Mouse (Mus musculus) megakaryocyte, embryonic 14.5 days (primary cell): ENCODE measurements around the gene Psmd2. TPM values are rescaled to one million over a fixed set of nuclear protein-coding genes. Genes with fewer than 3 reads are reported as not detected.
"Not testable (repeated sequence)": the region's sequence is repeated elsewhere in the genome, so short reads cannot be mapped to it uniquely, and the experiment has no call there.

ENCODE experiments used
- H3K27me3 ChIP-seq: replicated peaks from 2 replicates; pipeline ENCODE3; 2012; ENCODE audit warnings: inconsistent platforms
- H3K36me3 ChIP-seq: replicated peaks from 2 replicates; pipeline ENCODE3; 2012; ENCODE audit warnings: low read length, inconsistent platforms, mixed read lengths
- H3K4me1 ChIP-seq: 2 replicates; pipeline ENCODE4 v1.6.1; 2012; ENCODE audit warnings: inconsistent platforms
- H3K4me3 ChIP-seq: replicated peaks from 2 replicates; pipeline ENCODE3; 2012; ENCODE audit warnings: moderate library complexity, mild to moderate bottlenecking, inconsistent platforms
- H3K9me3 ChIP-seq: 2 replicates; pipeline ENCODE4 v1.6.1; 2012; ENCODE audit warnings: inconsistent platforms
- FLI1 ChIP-seq: IDR thresholded peaks from 2 replicates; pipeline ENCODE4 v1.6.1; 2012; ENCODE audit warnings: low read length, inconsistent platforms, mixed read lengths
- GATA1 ChIP-seq: IDR thresholded peaks from 3 replicates; pipeline ENCODE4 v1.6.1; 2012; ENCODE audit warnings: mixed read lengths, low read length, inconsistent platforms, borderline replicate concordance
- polyA plus RNA-seq: library from polyadenylated mRNA; stranded (reverse); fragments of >175 nt; gene quantifications from 2 replicates; pipeline ENCODE4 v1.2.3, GENCODE M21; 2012; ENCODE audit warnings: low replicate concordance; ENCODE audit not compliant: insufficient read depth

The Psmd2 gene
- polyA plus RNA-seq, 1 experiment = 128 TPM

DNA sequence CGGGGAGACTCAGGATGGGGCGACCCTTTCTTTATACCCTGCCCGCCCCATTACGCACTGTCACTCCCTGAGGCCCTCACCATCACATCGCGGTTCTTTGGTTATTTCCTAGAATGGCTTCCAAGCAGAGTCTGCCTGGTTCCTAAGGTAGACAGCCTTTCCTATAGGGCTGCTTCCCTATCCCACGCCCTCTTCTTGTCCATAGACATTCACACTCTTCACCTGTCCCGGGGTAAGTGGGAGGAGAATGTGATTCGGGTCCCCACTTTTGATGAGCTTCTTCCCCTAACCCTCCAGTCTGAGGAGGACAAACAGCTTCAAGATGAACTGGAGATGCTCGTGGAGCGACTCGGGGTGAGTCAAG lies 477 bp downstream of the Psmd2 start:
- Histone ChIP-seq H3K27me3 (peaks cover 10% of the 10 kb centered on the region), H3K4me3 (peak overlapping the region; percentile 97), H3K9me3 (no peaks in the 10 kb centered on the region), H3K4me1 (peaks cover 20% of the 10 kb centered on the region), H3K36me3 (peaks cover 40% of the 10 kb centered on the region)
- no peak for TF ChIP-seq FLI1
- TF ChIP-seq GATA1 = no peak

DNA sequence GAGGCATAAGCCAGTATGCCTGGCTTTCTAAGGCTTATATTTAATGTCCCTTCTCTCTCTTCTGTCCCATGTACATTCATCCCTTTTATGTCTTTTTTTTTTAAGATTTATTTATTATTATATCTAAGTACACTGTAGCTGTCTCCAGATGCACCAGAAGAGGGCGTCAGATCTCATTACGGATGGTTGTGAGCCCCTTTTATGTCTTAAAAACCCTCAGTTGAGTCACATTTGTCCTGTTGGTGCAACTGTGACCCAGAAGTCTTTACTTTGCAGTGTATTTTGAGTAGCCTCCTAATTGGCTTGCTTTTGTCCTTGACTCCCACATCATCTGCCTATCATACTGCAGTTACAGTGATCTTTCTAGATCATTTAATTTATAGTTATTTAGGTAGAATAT lies 1.9 kb downstream of the Psmd2 start:
- Histone ChIP-seq H3K4me1 (peaks cover 20% of the 10 kb centered on the region), H3K36me3 (peaks cover 54% of the 10 kb centered on the region), H3K9me3 (no peaks in the 10 kb centered on the region), H3K27me3 (peaks cover under 1% of the 10 kb centered on the region), H3K4me3 (no peak overlapping the region)
- TF ChIP-seq FLI1 = no peak
- TF ChIP-seq GATA1 = no peak

DNA sequence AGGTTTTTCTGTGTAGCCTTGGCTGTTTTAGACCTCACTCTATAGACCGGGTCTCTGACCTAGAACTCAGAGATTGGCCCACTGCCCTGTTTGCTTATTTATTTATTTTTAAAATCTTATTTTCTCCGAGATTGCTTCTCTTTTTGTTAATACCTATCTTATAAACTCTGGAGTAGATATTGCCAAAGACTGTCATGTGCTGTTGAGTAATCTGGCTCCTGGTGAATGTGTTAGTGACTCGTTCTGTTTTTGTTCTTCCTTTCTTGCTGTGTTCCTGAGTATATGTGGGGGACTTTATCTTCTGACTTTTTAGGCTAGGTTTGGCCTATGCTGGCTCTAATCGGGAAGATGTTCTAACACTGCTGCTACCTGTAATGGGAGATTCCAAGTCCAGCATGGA lies 6.2 kb downstream of the Psmd2 start:
- TF ChIP-seq GATA1 (no peak), FLI1 (no peak)

DNA sequence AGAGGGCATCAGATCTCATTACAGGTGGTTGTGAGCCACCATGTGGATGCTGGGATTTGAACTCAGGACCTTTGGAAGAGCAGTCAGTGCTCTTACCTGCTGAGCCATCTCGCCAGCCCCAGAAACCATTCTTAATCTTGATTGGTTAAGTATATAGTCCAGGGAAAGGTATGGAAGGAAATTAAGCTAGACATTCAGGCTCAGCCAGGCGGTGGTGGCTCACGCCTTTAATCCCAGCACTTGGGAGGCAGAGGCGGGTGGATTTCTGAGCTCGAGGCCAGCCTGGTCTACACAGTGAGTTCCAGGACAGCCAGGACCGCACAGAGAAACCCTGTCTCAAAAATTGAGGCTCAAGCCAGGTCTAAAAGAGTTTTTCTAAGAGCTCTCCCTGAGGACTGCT lies 16.6 kb downstream of the Psmd2 start, which contains the start of gene Eif4g1:
Eif4g1 (plus strand) TSS at position 301 of the 400 bp plus-strand sequence.
- not testable (repeated sequence) for H3K9me3 ChIP-seq, H3K4me3 ChIP-seq, H3K27me3 ChIP-seq

More for the DNA sequence above, 6.2 kb downstream of the Psmd2 start:
- Histone ChIP-seq H3K4me3 (no peak overlapping the region), H3K36me3 (peaks cover 96% of the 10 kb centered on the region), H3K27me3 (no peaks in the 10 kb centered on the region), H3K4me1 (peaks cover 7% of the 10 kb centered on the region), H3K9me3 (no peaks in the 10 kb centered on the region)

DNA sequence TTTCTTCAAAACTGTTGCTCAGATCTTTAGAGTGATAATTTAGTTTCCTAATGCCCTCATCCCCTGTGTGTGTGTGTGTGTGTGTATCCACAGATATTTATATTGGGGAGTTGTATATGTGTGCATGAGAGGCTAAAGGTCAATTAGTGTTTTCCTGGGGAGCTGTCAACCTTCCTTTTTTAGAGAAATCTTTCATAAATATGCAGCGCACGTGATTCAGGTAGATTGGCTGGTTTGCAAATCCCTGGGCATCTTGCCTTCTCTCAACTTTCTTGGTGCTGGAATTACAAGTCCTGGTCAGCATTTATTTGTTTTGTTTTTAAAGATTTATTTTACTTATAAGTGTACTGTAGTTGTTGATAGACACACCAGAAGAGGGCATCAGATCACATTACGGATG lies 18.8 kb downstream of the Psmd2 start:
- no peaks in the 10 kb centered on the region for H3K9me3 ChIP-seq
- peaks cover 14% of the 10 kb centered on the region for H3K36me3 ChIP-seq
- TF ChIP-seq GATA1 = no peak
- TF ChIP-seq FLI1 = no peak
- H3K4me1 ChIP-seq = peaks cover 25% of the 10 kb centered on the region
- H3K27me3 ChIP-seq = no peaks in the 10 kb centered on the region
- H3K4me3 ChIP-seq = no peak overlapping the region

More for the DNA sequence above, 16.6 kb downstream of the Psmd2 start, which contains the start of gene Eif4g1:
- not testable (repeated sequence) for H3K4me1 ChIP-seq
- H3K36me3 ChIP-seq = peaks cover 17% of the 10 kb centered on the region

DNA sequence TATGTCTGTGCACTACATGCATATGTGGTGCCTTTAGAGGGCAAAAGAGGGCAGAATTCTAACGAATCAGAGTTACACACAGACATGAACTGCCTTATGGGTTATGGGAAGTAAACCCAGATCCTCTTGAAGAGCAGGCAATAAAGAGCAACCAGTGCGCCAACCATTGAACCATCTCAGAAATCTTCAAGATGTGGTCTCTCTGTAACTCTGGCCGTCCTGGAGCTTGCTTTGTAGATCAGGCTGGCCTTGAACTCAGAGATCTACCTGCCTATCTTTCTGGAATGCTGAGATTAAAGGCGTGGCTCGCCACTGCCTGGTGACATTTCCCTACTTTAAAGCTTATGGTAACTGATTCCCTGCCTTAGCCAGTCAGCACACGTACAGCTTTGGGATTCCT lies 20.4 kb downstream of the Psmd2 start:
- H3K9me3 ChIP-seq = no peaks in the 10 kb centered on the region
- peak overlapping the region; percentile 96 for H3K4me3 ChIP-seq
- no peaks in the 10 kb centered on the region for H3K27me3 ChIP-seq
- peaks cover 30% of the 10 kb centered on the region for H3K36me3 ChIP-seq
- H3K4me1 ChIP-seq = peaks cover 41% of the 10 kb centered on the region
- TF ChIP-seq GATA1 (no peak), FLI1 (no peak)

DNA sequence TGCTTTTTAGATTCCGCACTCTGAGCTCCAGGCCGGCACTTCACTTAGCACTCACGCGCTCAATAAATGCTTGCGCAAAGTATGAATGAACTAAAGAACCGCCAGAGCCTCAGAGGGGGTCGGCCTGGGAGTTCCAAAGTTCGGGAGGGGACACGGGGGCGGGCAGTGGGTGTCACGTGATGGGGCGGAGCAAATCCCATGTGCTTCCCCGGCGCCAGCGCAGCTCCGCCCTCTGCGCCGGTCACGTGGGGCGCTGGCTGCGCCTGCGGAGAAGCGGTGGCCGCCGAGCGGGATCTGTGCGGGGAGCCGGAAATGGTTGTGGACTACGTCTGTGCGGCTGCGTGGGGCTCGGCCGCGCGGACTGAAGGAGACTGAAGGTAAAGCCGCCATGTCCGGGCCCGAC lies 21.0 kb downstream of the Psmd2 start:
- no peak for TF ChIP-seq GATA1
- no peak for TF ChIP-seq FLI1
- peaks cover 47% of the 10 kb centered on the region for H3K4me1 ChIP-seq
- H3K4me3 ChIP-seq = peak overlapping the region; percentile 96
- H3K9me3 ChIP-seq = no peaks in the 10 kb centered on the region
- H3K36me3 ChIP-seq = peaks cover 36% of the 10 kb centered on the region
- no peaks in the 10 kb centered on the region for H3K27me3 ChIP-seq

DNA sequence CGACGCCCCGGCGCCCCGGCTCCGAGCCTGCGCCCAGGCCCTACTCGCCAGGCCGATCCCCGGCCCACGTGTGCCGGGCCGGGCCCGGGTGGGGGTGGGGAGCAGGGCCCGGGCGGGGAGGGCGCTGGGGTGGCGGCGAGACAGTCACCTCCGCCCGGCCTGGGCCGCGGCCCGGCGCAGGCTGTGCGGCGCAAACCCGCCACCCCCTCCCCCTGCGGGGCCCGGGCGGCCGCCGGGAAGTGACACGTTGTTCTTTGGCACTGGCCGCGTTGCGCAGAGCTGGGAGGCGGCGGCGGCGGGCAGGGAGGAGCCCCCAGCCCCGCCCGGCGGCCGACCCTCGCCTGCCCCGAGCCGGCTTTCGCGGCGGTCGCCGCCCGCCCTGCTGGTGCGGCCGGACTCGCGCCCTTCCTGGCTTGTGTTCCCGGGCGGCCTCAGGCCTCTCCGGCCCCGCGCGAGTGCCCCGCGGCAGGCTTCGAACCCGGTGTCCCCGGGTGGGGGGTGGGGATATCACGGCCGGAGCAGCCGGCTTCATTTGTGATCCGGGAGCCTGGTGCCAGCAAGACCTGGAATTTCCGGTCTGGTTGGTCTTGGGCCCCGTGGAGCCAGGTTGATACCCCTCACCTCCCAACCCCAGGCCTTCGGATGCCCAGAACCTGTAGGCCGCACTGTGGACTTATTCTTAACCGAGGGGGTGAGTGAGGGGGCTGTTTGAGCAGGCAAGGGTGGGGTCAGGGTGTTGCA lies 21.7 kb downstream of the Psmd2 start:
- no peak for TF ChIP-seq GATA1
- TF ChIP-seq FLI1 = no peak
- Histone ChIP-seq H3K36me3 (peaks cover 42% of the 10 kb centered on the region), H3K9me3 (no peaks in the 10 kb centered on the region), H3K4me1 (peaks cover 54% of the 10 kb centered on the region), H3K27me3 (no peaks in the 10 kb centered on the region), H3K4me3 (peak overlapping the region; percentile 96)

DNA sequence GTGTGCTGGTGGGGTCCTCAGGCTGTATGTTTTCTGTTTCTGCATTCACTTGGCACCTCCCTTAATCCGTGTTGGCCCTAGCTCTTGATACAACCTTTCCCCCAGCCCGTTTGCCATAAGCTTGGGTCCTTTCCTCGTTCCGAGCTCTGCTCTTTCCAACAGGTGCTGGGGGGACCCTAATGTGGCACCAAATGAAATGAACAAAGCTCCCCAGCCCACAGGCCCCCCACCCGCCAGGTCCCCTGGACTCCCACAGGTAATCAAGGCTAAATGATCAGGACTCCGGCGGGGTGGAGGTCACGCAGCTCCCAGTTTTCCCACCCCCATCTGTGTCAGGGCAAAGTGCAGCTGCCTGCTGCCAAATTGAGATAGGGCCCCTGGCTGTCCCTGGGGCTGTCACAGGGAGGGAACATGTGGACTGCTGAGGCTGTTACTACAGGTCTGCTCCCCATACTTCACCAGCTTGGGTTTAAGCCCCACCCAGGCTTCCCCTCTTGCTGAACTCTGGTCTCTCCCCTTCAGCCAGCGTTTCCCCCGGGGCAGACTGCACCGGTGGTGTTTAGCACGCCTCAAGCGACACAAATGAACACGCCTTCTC lies 22.4 kb downstream of the Psmd2 start:
- peaks cover 49% of the 10 kb centered on the region for H3K36me3 ChIP-seq
- no peaks in the 10 kb centered on the region for H3K9me3 ChIP-seq
- H3K27me3 ChIP-seq = no peaks in the 10 kb centered on the region
- peaks cover 60% of the 10 kb centered on the region for H3K4me1 ChIP-seq
- TF ChIP-seq GATA1 = no peak
- TF ChIP-seq FLI1 = no peak
- peak overlapping the region; percentile 96 for H3K4me3 ChIP-seq

DNA sequence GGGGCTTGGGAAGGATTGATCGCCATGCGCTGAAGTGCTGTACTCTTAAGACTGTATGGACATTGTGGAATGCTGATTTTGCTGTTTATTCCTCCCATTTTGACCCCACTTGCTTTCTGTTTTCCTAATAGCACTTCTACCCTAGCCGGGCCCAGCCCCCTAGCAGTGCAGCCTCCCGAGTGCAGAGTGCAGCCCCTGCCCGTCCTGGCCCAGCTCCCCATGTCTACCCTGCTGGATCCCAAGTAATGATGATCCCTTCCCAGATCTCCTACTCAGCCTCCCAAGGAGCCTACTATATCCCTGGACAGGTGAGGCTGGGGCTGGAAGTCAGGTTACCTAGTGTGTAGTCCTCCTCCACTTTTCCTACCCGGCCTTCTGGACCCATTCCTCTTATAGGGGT lies 23.8 kb downstream of the Psmd2 start:
- no peak for TF ChIP-seq FLI1
- no peak for TF ChIP-seq GATA1
- peaks cover 62% of the 10 kb centered on the region for H3K36me3 ChIP-seq
- H3K4me3 ChIP-seq = peak overlapping the region; percentile 96
- no peaks in the 10 kb centered on the region for H3K9me3 ChIP-seq
- H3K4me1 ChIP-seq = peaks cover 74% of the 10 kb centered on the region
- no peaks in the 10 kb centered on the region for H3K27me3 ChIP-seq
